Mouse (Mus musculus): ENCODE results near the gene Eng.

GRCm38 (mm10) chr2:32724149-32724548, 77.8 kb downstream of the Eng start:
- TF ChIP-seq CTCF (IDR thresholded peaks at IDR 0.05; ENCODE audit: insufficient read depth, low read length), result no peak
- no peak for TF ChIP-seq POLR2A (IDR thresholded peaks at IDR 0.05; ENCODE audit: borderline replicate concordance, extremely low read depth, low read depth, low read length)
